Mouse (Mus musculus): Measurements from ENCODE around the gene Mat1a. TPM values are rescaled to one million over a fixed set of nuclear protein-coding genes. Genes with fewer than 3 reads are reported as not detected.

Mat1a gene
- polyA plus RNA-seq, 1 experiment from 2014 or later = not detected

GRCm38 (mm10) chr14:41102269-41102668 lies 2.6 kb upstream of the Mat1a start:
- H3K4me3 ChIP-seq (ENCODE audit: inconsistent target) = no peak overlapping the region
- 89% methylated on average over 2 of the region's 2 CpGs for WGBS (ENCODE audit: missing documents)

GRCm38 (mm10) chr14:41111031-41111668 lies 6.3 kb downstream of the Mat1a start:
- WGBS (ENCODE audit: missing documents) = 84% methylated on average over 7 of the region's 7 CpGs
- Histone ChIP-seq H3K4me3 (ENCODE audit: inconsistent target) (no peak overlapping the region), H3K36me3 (ENCODE audit: inconsistent target) (no peaks in the 10 kb centered on the region), H3K79me2 (ENCODE audit: inconsistent target) (no peaks in the 10 kb centered on the region), H3K27ac (no peak overlapping the region)

More at GRCm38 (mm10) chr14:41102269-41102668, 2.6 kb upstream of the Mat1a start:
- Histone ChIP-seq H3K36me3 (ENCODE audit: inconsistent target) (no peaks in the 10 kb centered on the region), H3K79me2 (ENCODE audit: inconsistent target) (no peaks in the 10 kb centered on the region), H3K27ac (no peak overlapping the region)

- no peak overlapping the region for H3K4me3 ChIP-seq (ENCODE audit: inconsistent target)
- no peaks in the 10 kb centered on the region for H3K79me2 ChIP-seq (ENCODE audit: inconsistent target)
- H3K36me3 ChIP-seq (ENCODE audit: inconsistent target) = no peaks in the 10 kb centered on the region
- no peak overlapping the region for H3K27ac ChIP-seq
- WGBS (ENCODE audit: missing documents) = 79% methylated on average over 4 of the region's 4 CpGs
Observed at GRCm38 (mm10) chr14:41112944-41113343, 8.1 kb downstream of the Mat1a start.

- H3K36me3 ChIP-seq (ENCODE audit: inconsistent target) = no peaks in the 10 kb centered on the region
- no peak overlapping the region for H3K4me3 ChIP-seq (ENCODE audit: inconsistent target)
- no peak overlapping the region for H3K27ac ChIP-seq
- 78% methylated on average over 3 of the region's 3 CpGs for WGBS (ENCODE audit: missing documents)
- H3K79me2 ChIP-seq (ENCODE audit: inconsistent target) = no peaks in the 10 kb centered on the region
Observed at GRCm38 (mm10) chr14:41116271-41116670, 11.4 kb downstream of the Mat1a start.

- H3K79me2 ChIP-seq (ENCODE audit: inconsistent target) = no peaks in the 10 kb centered on the region
- 86% methylated on average over 5 of the region's 5 CpGs for WGBS (ENCODE audit: missing documents)
- H3K36me3 ChIP-seq (ENCODE audit: inconsistent target) = no peaks in the 10 kb centered on the region
- H3K27ac ChIP-seq = no peak overlapping the region
- H3K4me3 ChIP-seq (ENCODE audit: inconsistent target) = no peak overlapping the region
Observed at GRCm38 (mm10) chr14:41124683-41125082, 19.8 kb downstream of the Mat1a start.

GRCm38 (mm10) chr14:41127997-41128396 lies 23.2 kb downstream of the Mat1a start:
- 17% methylated on average over 4 of the region's 4 CpGs for WGBS (ENCODE audit: missing documents)
- Histone ChIP-seq H3K4me3 (ENCODE audit: inconsistent target) (no peak overlapping the region), H3K27ac (no peak overlapping the region), H3K79me2 (ENCODE audit: inconsistent target) (no peaks in the 10 kb centered on the region), H3K36me3 (ENCODE audit: inconsistent target) (no peaks in the 10 kb centered on the region)

- H3K4me3 ChIP-seq (ENCODE audit: inconsistent target) = no peak within 1 kb of the TSS
- no peaks in the 10 kb centered on the region for H3K79me2 ChIP-seq (ENCODE audit: inconsistent target)
- H3K36me3 ChIP-seq (ENCODE audit: inconsistent target) = no peaks in the 10 kb centered on the region
- 80% methylated on average over 7 of the region's 7 CpGs for WGBS (ENCODE audit: missing documents)
- H3K27ac ChIP-seq = no peak within 1 kb of the TSS
Observed at GRCm38 (mm10) chr14:41131540-41131939, 26.7 kb downstream of the Mat1a start, which contains the start of gene Sftpa1. Gene Sftpa1 (plus strand): TSS chr14:41131782.

GRCm38 (mm10) chr14:41137006-41137405 lies 32.2 kb downstream of the Mat1a start:
- no peak overlapping the region for H3K4me3 ChIP-seq (ENCODE audit: inconsistent target)

GRCm38 (mm10) chr14:41140686-41141085 lies 35.9 kb downstream of the Mat1a start:
- WGBS (ENCODE audit: missing documents) = 73% methylated on average over 1 of the region's 1 CpGs
- H3K27ac ChIP-seq = no peak overlapping the region
- no peaks in the 10 kb centered on the region for H3K36me3 ChIP-seq (ENCODE audit: inconsistent target)
- no peaks in the 10 kb centered on the region for H3K79me2 ChIP-seq (ENCODE audit: inconsistent target)
- H3K4me3 ChIP-seq (ENCODE audit: inconsistent target) = no peak overlapping the region

More at GRCm38 (mm10) chr14:41137006-41137405, 32.2 kb downstream of the Mat1a start:
- H3K27ac ChIP-seq = no peak overlapping the region
- no peaks in the 10 kb centered on the region for H3K79me2 ChIP-seq (ENCODE audit: inconsistent target)
- H3K36me3 ChIP-seq (ENCODE audit: inconsistent target) = no peaks in the 10 kb centered on the region

GRCm38 (mm10) chr14:41146035-41146434 lies 41.2 kb downstream of the Mat1a start:
- no peaks in the 10 kb centered on the region for H3K36me3 ChIP-seq (ENCODE audit: inconsistent target)
- H3K79me2 ChIP-seq (ENCODE audit: inconsistent target) = no peaks in the 10 kb centered on the region
- H3K4me3 ChIP-seq (ENCODE audit: inconsistent target) = no peak overlapping the region
- 70% methylated on average over 6 of the region's 6 CpGs for WGBS (ENCODE audit: missing documents)
- no peak overlapping the region for H3K27ac ChIP-seq

- 74% methylated on average over 3 of the region's 3 CpGs for WGBS (ENCODE audit: missing documents)
- H3K27ac ChIP-seq = no peak overlapping the region
- H3K36me3 ChIP-seq (ENCODE audit: inconsistent target) = no peaks in the 10 kb centered on the region
- H3K79me2 ChIP-seq (ENCODE audit: inconsistent target) = no peaks in the 10 kb centered on the region
- H3K4me3 ChIP-seq (ENCODE audit: inconsistent target) = no peak overlapping the region
Observed at GRCm38 (mm10) chr14:41146922-41147321, 42.1 kb downstream of the Mat1a start.

- H3K79me2 ChIP-seq (ENCODE audit: inconsistent target) = no peaks in the 10 kb centered on the region
- no peaks in the 10 kb centered on the region for H3K36me3 ChIP-seq (ENCODE audit: inconsistent target)
- H3K4me3 ChIP-seq (ENCODE audit: inconsistent target) = no peak overlapping the region
- 72% methylated on average over 2 of the region's 2 CpGs for WGBS (ENCODE audit: missing documents)
- H3K27ac ChIP-seq = no peak overlapping the region
Observed at GRCm38 (mm10) chr14:41147356-41147755, 42.5 kb downstream of the Mat1a start.

- Histone ChIP-seq H3K36me3 (ENCODE audit: inconsistent target) (no peaks in the 10 kb centered on the region), H3K79me2 (ENCODE audit: inconsistent target) (no peaks in the 10 kb centered on the region), H3K4me3 (ENCODE audit: inconsistent target) (no peak within 1 kb of the TSS), H3K27ac (no peak within 1 kb of the TSS)
- WGBS (ENCODE audit: missing documents) = 91% methylated on average over 7 of the region's 7 CpGs
Observed at GRCm38 (mm10) chr14:41151220-41151898, 46.5 kb downstream of the Mat1a start, which contains the start of gene Mbl1. Gene Mbl1 (plus strand): TSS chr14:41151458.

- Histone ChIP-seq H3K79me2 (ENCODE audit: inconsistent target) (no peaks in the 10 kb centered on the region), H3K36me3 (ENCODE audit: inconsistent target) (no peaks in the 10 kb centered on the region), H3K4me3 (ENCODE audit: inconsistent target) (no peak overlapping the region), H3K27ac (no peak overlapping the region)
- WGBS (ENCODE audit: missing documents) = 84% methylated on average over 4 of the region's 4 CpGs
Observed at GRCm38 (mm10) chr14:41160076-41160475, 55.2 kb downstream of the Mat1a start.

- Histone ChIP-seq H3K79me2 (ENCODE audit: inconsistent target) (no peaks in the 10 kb centered on the region), H3K27ac (no peak overlapping the region), H3K4me3 (ENCODE audit: inconsistent target) (no peak overlapping the region), H3K36me3 (ENCODE audit: inconsistent target) (no peaks in the 10 kb centered on the region)
- 82% methylated on average over 1 of the region's 1 CpGs for WGBS (ENCODE audit: missing documents)
Observed at GRCm38 (mm10) chr14:41160743-41161142, 55.9 kb downstream of the Mat1a start.

Measured in macrophage (primary cell).